Mouse (Mus musculus) midbrain, embryonic 16.5 days (tissue): ENCODE data around the gene Akt3. TPM values are rescaled to one million over a fixed set of nuclear protein-coding genes. Genes with fewer than 3 reads are reported as not detected.

Experiments used
- ATAC-seq: fragments of 200-750 bp; cut with Nextera tagmentation; 2 replicates; pipeline ENCODE4 v1.8.0; 2017; ENCODE audit warnings: moderate TSS enrichment
- H3K27ac ChIP-seq: fragments of 300-500 bp; sonication (generic); 2 replicates; pipeline ENCODE4 v1.5.1; 2014; ENCODE audit warnings: mild to moderate bottlenecking, low read length, mixed read lengths
- H3K27me3 ChIP-seq: fragments of 300-500 bp; sonication (generic); 2 replicates; pipeline ENCODE4 v1.6.1; 2014; ENCODE audit warnings: low read depth, low read length, mixed read lengths; ENCODE audit not compliant: control insufficient read depth, insufficient read depth
- H3K36me3 ChIP-seq: fragments of 300-500 bp; sonication (generic); 2 replicates; pipeline ENCODE4 v1.6.1; 2014; ENCODE audit warnings: mild to moderate bottlenecking, low read length, moderate library complexity, mixed read lengths; ENCODE audit not compliant: control insufficient read depth, insufficient read depth
- H3K4me1 ChIP-seq: fragments of 300-500 bp; sonication (generic); 2 replicates; pipeline ENCODE4 v1.6.1; 2014; ENCODE audit warnings: mild to moderate bottlenecking, low read length, mixed read lengths; ENCODE audit not compliant: control insufficient read depth, insufficient read depth
- H3K4me2 ChIP-seq: fragments of 300-500 bp; sonication (generic); 2 replicates; pipeline ENCODE4 v1.6.1; 2014; ENCODE audit warnings: mild to moderate bottlenecking, low read length, mixed read lengths
- H3K4me3 ChIP-seq: fragments of 300-500 bp; sonication (generic); 2 replicates; pipeline ENCODE4 v1.5.1; 2014; ENCODE audit warnings: low read depth, mild to moderate bottlenecking, low read length, moderate library complexity, mixed read lengths
- H3K9ac ChIP-seq: fragments of 300-500 bp; sonication (generic); 2 replicates; pipeline ENCODE4 v1.6.1; 2014; ENCODE audit warnings: low read depth, low read length, mixed read lengths
- H3K9me3 ChIP-seq: fragments of 300-500 bp; sonication (generic); replicated peaks from 2 replicates; pipeline ENCODE4 v1.6.1; 2014; ENCODE audit warnings: mild to moderate bottlenecking, low read length, mixed read lengths; ENCODE audit not compliant: control insufficient read depth, poor library complexity, severe bottlenecking
- WGBS: fragments of 180-500 bp; shearing (Covaris S2); extraction: QIAGEN DNeasy Blood & Tissue Kit; methylation state at CpG from one replicate; pipeline ENCODE4 v1.1.7; 2014; 5-methylcytosine and 5-hydroxymethylcytosine counted together
- polyA plus RNA-seq: library from polyadenylated mRNA; unstranded; fragments of >200 nt; fragmentation: Nextera tagmentation; extraction: Ambion mirVana; gene quantifications from 2 replicates; pipeline ENCODE4 v1.2.1, GENCODE M21; 2015

Gene Akt3
- polyA plus RNA-seq, 1 experiment from 2014 or later = 21.9 TPM

- H3K4me1 ChIP-seq = no peaks in the 10 kb centered on the region
- no peaks in the 10 kb centered on the region for H3K36me3 ChIP-seq
- H3K27ac ChIP-seq = no peak overlapping the region
- H3K9ac ChIP-seq = no peak overlapping the region
- H3K9me3 ChIP-seq = no peaks in the 10 kb centered on the region
- no peaks in the 10 kb centered on the region for H3K27me3 ChIP-seq
- no peak overlapping the region for H3K4me3 ChIP-seq
- no peak for ATAC-seq
- H3K4me2 ChIP-seq = no peak overlapping the region
- WGBS = 89% methylated on average over 5 of the region's 5 CpGs
Measured at GRCm38 (mm10) chr1:177090465-177090864, 167.5 kb downstream of the Akt3 start.

- ATAC-seq = peak; percentile 54; the same call in 1 of the 2 replicates
- Histone ChIP-seq H3K4me3 (no peak overlapping the region), H3K36me3 (no peaks in the 10 kb centered on the region), H3K27ac (no peak overlapping the region), H3K9ac (no peak overlapping the region), H3K27me3 (no peaks in the 10 kb centered on the region), H3K4me2 (no peak overlapping the region), H3K9me3 (no peaks in the 10 kb centered on the region), H3K4me1 (no peaks in the 10 kb centered on the region)
- WGBS = 39% methylated on average over 3 of the region's 3 CpGs
Measured at GRCm38 (mm10) chr1:177089515-177089914, 168.5 kb downstream of the Akt3 start.

- Histone ChIP-seq H3K4me1 (no peaks in the 10 kb centered on the region), H3K4me3 (no peak overlapping the region), H3K9me3 (no peaks in the 10 kb centered on the region), H3K36me3 (no peaks in the 10 kb centered on the region), H3K4me2 (no peak overlapping the region), H3K27me3 (no peaks in the 10 kb centered on the region), H3K9ac (no peak overlapping the region), H3K27ac (no peak overlapping the region)
- WGBS = 86% methylated on average over 4 of the region's 4 CpGs
- no peak for ATAC-seq
Measured at GRCm38 (mm10) chr1:177089048-177089447, 169.0 kb downstream of the Akt3 start.

GRCm38 (mm10) chr1:177081957-177082645 lies 175.9 kb downstream of the Akt3 start:
- WGBS = 82% methylated on average over 1 of the region's 1 CpGs
- H3K27ac ChIP-seq = no peak overlapping the region
- ATAC-seq = 0 out of 2 replicates have a peak, but pooled peaks have one; percentile 39
- no peaks in the 10 kb centered on the region for H3K9me3 ChIP-seq
- H3K4me1 ChIP-seq = no peaks in the 10 kb centered on the region
- H3K9ac ChIP-seq = no peak overlapping the region
- H3K4me2 ChIP-seq = no peak overlapping the region
- H3K36me3 ChIP-seq = no peaks in the 10 kb centered on the region
- H3K27me3 ChIP-seq = no peaks in the 10 kb centered on the region
- no peak overlapping the region for H3K4me3 ChIP-seq

GRCm38 (mm10) chr1:177069161-177069560 lies 188.8 kb downstream of the Akt3 start:
- Histone ChIP-seq H3K4me2 (no peak overlapping the region), H3K27ac (no peak overlapping the region), H3K9me3 (no peaks in the 10 kb centered on the region), H3K36me3 (no peaks in the 10 kb centered on the region), H3K4me3 (no peak overlapping the region), H3K9ac (no peak overlapping the region), H3K27me3 (no peaks in the 10 kb centered on the region), H3K4me1 (peaks cover 2% of the 10 kb centered on the region; the same call in 1 of the 2 replicates)
- no peak for ATAC-seq
- 92% methylated on average over 2 of the region's 2 CpGs for WGBS

- ATAC-seq = no peak
- no peak overlapping the region for H3K9ac ChIP-seq
- no peak overlapping the region for H3K27ac ChIP-seq
- no peak overlapping the region for H3K4me2 ChIP-seq
- peaks cover 2% of the 10 kb centered on the region; the same call in 1 of the 2 replicates for H3K4me1 ChIP-seq
- no peaks in the 10 kb centered on the region; the same call in 1 of the 2 replicates for H3K36me3 ChIP-seq
- H3K9me3 ChIP-seq = no peaks in the 10 kb centered on the region
- H3K27me3 ChIP-seq = no peaks in the 10 kb centered on the region
- 70% methylated on average over 8 of the region's 8 CpGs for WGBS
- H3K4me3 ChIP-seq = no peak overlapping the region
Measured at GRCm38 (mm10) chr1:177067123-177067646, 190.8 kb downstream of the Akt3 start.

GRCm38 (mm10) chr1:177065732-177066131 lies 192.3 kb downstream of the Akt3 start:
- no peaks in the 10 kb centered on the region for H3K9me3 ChIP-seq
- H3K27ac ChIP-seq = no peak overlapping the region
- no peak overlapping the region for H3K4me3 ChIP-seq
- peaks cover 3% of the 10 kb centered on the region for H3K36me3 ChIP-seq
- no peaks in the 10 kb centered on the region for H3K27me3 ChIP-seq
- no peak for ATAC-seq
- H3K9ac ChIP-seq = no peak overlapping the region
- H3K4me2 ChIP-seq = no peak overlapping the region
- peaks cover 2% of the 10 kb centered on the region; the same call in 1 of the 2 replicates for H3K4me1 ChIP-seq

- H3K9ac ChIP-seq = no peak overlapping the region
Measured at GRCm38 (mm10) chr1:177061761-177062160, 196.2 kb downstream of the Akt3 start.

GRCm38 (mm10) chr1:177054891-177055290 lies 203.1 kb downstream of the Akt3 start:
- H3K4me1 ChIP-seq = no peaks in the 10 kb centered on the region
- H3K9ac ChIP-seq = no peak overlapping the region
- no peaks in the 10 kb centered on the region for H3K9me3 ChIP-seq
- ATAC-seq = no peak
- no peak overlapping the region for H3K4me2 ChIP-seq
- no peak overlapping the region for H3K27ac ChIP-seq
- WGBS = 54% methylated on average over 2 of the region's 2 CpGs
- H3K36me3 ChIP-seq = no peaks in the 10 kb centered on the region
- no peak overlapping the region for H3K4me3 ChIP-seq
- no peaks in the 10 kb centered on the region for H3K27me3 ChIP-seq

More at GRCm38 (mm10) chr1:177061761-177062160, 196.2 kb downstream of the Akt3 start:
- H3K4me1 ChIP-seq = no peaks in the 10 kb centered on the region
- ATAC-seq = no peak
- H3K36me3 ChIP-seq = peaks cover 3% of the 10 kb centered on the region
- WGBS = 85% methylated on average over 2 of the region's 2 CpGs
- H3K27ac ChIP-seq = no peak overlapping the region
- H3K4me2 ChIP-seq = no peak overlapping the region
- no peaks in the 10 kb centered on the region for H3K27me3 ChIP-seq
- H3K9me3 ChIP-seq = no peaks in the 10 kb centered on the region
- no peak overlapping the region for H3K4me3 ChIP-seq
